Mouse (Mus musculus) myocyte (in vitro differentiated cells): ENCODE data around the gene Nelfb.

Experiments
- E2F4 ChIP-seq: IDR thresholded peaks from one replicate; pipeline ENCODE4 v1.6.1; 2011; ENCODE audit warnings: mild to moderate bottlenecking, control low read depth, moderate library complexity; ENCODE audit not compliant: insufficient read depth
- MYOG ChIP-seq, 3 experiments: IDR thresholded peaks; one replicate each; pipeline ENCODE4 v1.6.1; 2011; ENCODE audit warnings: control low read depth in 2 of 3, low read depth in 2 of 3, mild to moderate bottlenecking in 2 of 3; ENCODE audit not compliant: insufficient read length in 2 of 3, control insufficient read depth in 1 of 3, insufficient read depth in 1 of 3
- POLR2A ChIP-seq: IDR thresholded peaks from one replicate; pipeline ENCODE4 v1.6.1; 2011; ENCODE audit warnings: low read depth, mild to moderate bottlenecking, control low read depth, moderate library complexity; ENCODE audit not compliant: insufficient read length
- USF1 ChIP-seq: IDR thresholded peaks from one replicate; pipeline ENCODE4 v1.6.1; 2011; ENCODE audit warnings: low read depth, mild to moderate bottlenecking, control low read depth, moderate library complexity

DNA sequence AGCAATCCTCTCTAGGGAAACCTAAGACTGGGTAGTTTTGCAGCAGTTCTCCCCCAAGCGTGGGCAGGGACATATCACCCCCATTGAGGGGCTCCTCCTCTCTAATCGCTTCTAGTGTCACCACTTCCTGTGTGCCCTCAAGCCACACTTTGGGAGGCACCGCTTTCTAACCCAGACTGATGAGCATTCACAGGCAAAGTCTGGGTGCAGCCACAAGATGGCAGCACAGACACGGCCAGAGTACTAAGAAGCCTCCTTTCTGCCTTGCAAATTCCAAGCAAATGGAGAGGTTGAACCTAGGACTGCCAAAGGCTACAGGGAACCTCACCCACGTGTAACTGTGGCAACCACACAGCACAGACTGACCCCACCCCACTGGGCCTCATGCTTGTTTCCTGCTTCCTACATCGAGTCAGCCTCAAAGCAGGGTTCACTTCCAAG is 17.9 kb downstream of the Nelfb start:
- TF ChIP-seq POLR2A (no peak), MYOG (IDR thresholded peaks at IDR 0.05; ENCODE audit: control insufficient read depth in 1 of 3, insufficient read depth in 1 of 3, insufficient read length in 2 of 3, low read depth in 2 of 3) (no peak), E2F4 (no peak), USF1 (no peak)
